Mouse (Mus musculus): ENCODE measurements around the gene Mcm5. TPM values are rescaled to one million over a fixed set of nuclear protein-coding genes. Genes with fewer than 3 reads are reported as not detected.

The Mcm5 gene
- polyA plus RNA-seq, 1 experiment from 2014 or later, result 32.8 TPM

Other genes starting within 250 kb of the Mcm5 start
- not detected in 2 replicates for gene Isx, start 236.4 kb upstream of the Mcm5 start, polyA plus RNA-seq (2015; fragmentation: Nextera tagmentation; extraction: Ambion mirVana)
- gene Hmgxb4, start 116.2 kb upstream of the Mcm5 start, polyA plus RNA-seq (2015; fragmentation: Nextera tagmentation; extraction: Ambion mirVana), result 33.9 and 34.2 TPM in 2 replicates
- gene Tom1, start 75.9 kb upstream of the Mcm5 start, polyA plus RNA-seq (2015; fragmentation: Nextera tagmentation; extraction: Ambion mirVana), result 40.7 and 45.9 TPM in 2 replicates
- 15.8 and 17.3 TPM in 2 replicates for gene Hmox1, start 15.9 kb upstream of the Mcm5 start, polyA plus RNA-seq (2015; fragmentation: Nextera tagmentation; extraction: Ambion mirVana)
- gene Rasd2, start 104.4 kb downstream of the Mcm5 start, polyA plus RNA-seq (2015; fragmentation: Nextera tagmentation; extraction: Ambion mirVana), result 4.0 and 4.1 TPM in 2 replicates